Mouse (Mus musculus): ENCODE results near the gene Ablim2. TPM values are rescaled to one million over a fixed set of nuclear protein-coding genes. Genes with fewer than 3 reads are reported as not detected.

Gene Ablim2
- polyA plus RNA-seq, 1 experiment from 2014 or later, result not detected

DNA sequence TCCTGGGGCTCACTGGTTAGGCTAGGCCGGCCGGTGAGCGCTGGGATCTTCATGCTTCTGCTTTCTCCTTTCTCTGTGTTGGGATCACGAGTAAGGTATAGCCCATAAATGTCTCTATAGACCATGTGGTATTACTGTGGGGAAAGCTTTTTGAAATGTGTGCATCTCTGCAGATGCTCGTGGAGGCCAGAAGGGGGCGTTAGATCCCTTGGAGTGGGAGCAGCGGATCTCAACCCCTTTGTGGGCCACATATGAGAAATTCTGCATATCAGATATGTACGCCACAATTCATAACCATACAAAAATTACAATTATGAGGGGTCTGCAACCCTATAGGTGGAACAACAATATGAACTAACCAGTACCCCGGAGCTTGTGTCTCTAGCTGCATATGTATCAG, 131.3 kb downstream of the Ablim2 start:
- Histone ChIP-seq H3K27me3 (ENCODE audit: poor library complexity, severe bottlenecking) (peaks cover 26% of the 10 kb centered on the region), H3K4me1 (peaks cover 27% of the 10 kb centered on the region), H3K36me3 (replicated peaks) (no peaks in the 10 kb centered on the region), H3K9me3 (no peaks in the 10 kb centered on the region), H3K4me3 (no peak overlapping the region), H3K27ac (no peak overlapping the region)
- 55% methylated on average over 9 of the region's 9 CpGs for WGBS
- no peak for DNase-seq (ENCODE audit: extremely low spot score, low spot score)

DNA sequence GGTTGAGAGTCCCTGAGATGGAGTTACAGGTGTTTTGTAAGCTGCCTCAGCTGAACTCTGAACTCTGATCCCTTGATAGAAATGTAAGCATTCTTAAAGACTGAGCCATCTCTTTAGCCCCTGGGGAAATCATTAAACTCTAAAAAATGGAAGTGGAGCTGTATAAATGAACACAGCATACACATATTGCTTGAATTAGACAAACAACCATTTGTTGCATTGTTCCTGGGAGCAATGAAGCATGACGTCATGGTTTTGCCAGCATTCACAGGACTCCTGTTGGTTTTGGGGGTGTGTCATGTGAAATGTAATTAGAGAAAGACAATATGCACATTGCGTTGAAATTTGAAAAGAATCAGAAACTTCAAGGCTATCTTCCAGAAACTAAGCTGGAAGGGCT, 132.0 kb downstream of the Ablim2 start:
- DNase-seq (ENCODE audit: extremely low spot score, low spot score), result no peak
- H3K4me1 ChIP-seq, result peaks cover 27% of the 10 kb centered on the region
- no peaks in the 10 kb centered on the region for H3K9me3 ChIP-seq
- peaks cover 32% of the 10 kb centered on the region for H3K27me3 ChIP-seq (ENCODE audit: poor library complexity, severe bottlenecking)
- WGBS, result 43% methylated on average over 2 of the region's 2 CpGs
- no peak overlapping the region for H3K27ac ChIP-seq
- no peak overlapping the region for H3K4me3 ChIP-seq
- no peaks in the 10 kb centered on the region for H3K36me3 ChIP-seq (replicated peaks)

DNA sequence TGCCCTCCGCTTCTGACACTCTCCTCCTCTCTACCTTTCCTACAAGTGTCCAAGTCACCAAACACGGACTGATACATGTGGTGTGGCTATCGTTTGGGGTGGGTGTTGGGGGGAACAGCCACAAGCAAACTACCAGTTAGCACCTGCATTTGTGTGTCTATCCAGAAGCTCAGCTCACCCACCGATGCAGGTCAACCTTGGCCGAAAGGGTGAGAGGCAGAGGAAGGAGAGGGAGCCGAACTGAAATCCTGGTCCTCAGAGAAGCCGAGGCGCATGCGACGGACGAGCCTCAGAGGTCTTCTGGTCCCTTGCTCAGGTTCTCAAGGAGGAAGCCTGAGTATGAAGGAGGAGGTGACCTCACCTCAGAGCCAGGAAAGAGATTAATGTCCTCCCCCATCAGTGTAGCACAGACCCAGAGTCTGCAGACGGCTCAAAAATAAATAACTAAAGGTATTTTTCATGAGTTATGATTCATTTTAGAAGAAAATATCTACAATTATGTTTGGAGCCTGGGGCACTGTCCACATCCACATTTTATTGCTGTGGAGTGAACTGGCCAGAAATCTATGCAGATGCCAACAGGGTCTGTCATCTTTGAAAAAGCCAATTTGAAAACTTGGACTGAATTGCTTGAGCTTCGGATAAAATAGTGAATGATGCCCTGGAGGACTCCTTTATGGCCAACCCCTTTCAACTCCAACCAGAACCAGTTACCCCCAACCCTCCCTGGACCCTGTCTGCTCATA, 133.5 kb downstream of the Ablim2 start:
- Histone ChIP-seq H3K36me3 (replicated peaks) (no peaks in the 10 kb centered on the region), H3K4me1 (peaks cover 32% of the 10 kb centered on the region), H3K27ac (no peak overlapping the region), H3K4me3 (no peak overlapping the region), H3K27me3 (ENCODE audit: poor library complexity, severe bottlenecking) (peaks cover 40% of the 10 kb centered on the region), H3K9me3 (no peaks in the 10 kb centered on the region)
- no peak for DNase-seq (ENCODE audit: extremely low spot score, low spot score)
- 94% methylated on average over 13 of the region's 13 CpGs for WGBS

DNA sequence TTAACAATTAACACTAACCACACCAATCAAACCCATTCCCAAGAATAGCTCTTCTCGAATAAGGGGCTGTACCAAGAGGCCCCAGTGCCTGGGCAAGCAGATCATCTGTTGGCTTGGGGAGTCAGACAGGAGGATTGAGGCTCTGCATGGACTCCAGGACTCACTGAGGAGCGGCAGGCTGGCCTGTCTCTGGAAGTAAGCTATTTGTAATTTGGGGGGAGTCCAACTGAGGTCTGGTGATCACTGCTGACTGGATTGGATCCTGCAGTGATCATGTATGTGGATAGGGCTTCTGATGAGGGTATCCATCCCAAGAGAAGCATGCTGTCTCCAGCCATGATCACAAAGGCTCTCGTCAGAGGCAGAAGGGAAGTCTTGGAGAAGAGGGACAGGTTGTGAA, 134.7 kb downstream of the Ablim2 start:
- 81% methylated on average over 3 of the region's 3 CpGs for WGBS
- Histone ChIP-seq H3K9me3 (no peaks in the 10 kb centered on the region), H3K27me3 (ENCODE audit: poor library complexity, severe bottlenecking) (peaks cover 40% of the 10 kb centered on the region), H3K36me3 (replicated peaks) (no peaks in the 10 kb centered on the region), H3K4me3 (peak overlapping the region; percentile 82; the same call in 1 of the 2 replicates), H3K4me1 (peaks cover 38% of the 10 kb centered on the region), H3K27ac (no peak overlapping the region)
- DNase-seq (ENCODE audit: extremely low spot score, low spot score), result no peak

DNA sequence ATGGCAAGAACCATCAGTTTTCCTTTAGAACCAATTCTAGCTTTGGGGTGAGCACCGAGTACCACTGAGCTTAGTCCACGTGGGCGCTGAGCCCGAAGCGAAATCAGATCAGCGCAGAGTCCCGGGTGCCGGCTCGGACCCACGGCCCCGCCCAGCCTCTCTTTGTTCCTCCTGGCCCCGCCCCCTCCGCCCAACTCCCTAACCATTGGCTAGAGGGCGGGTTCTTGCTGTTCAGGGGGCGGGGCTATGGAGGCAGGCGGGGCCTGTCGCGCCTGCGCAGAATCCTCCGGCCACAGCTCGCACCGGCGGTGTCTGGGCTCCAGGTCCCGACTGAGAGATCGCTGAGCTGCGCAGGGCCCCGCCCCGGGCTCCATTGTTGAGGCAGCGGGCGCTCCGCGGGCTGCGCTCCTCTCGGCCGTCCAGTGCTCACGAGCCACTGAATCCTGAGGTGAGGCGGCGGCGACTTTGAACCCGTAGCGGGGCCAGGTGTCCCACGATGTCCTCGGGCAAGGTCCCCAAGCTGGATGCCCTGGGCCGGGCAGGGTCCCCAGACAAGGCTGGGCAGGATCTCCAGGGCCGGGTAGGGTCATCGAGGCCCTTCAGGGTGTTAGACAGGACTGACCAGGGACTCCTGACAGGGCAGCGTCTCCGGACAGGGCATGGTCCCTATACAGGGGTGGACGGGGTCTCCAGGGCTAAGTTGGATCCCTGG, 135.6 kb downstream of the Ablim2 start, which contains the start of gene Afap1:
Gene Afap1, plus strand, starts transcription at position 227 of the 712 bp plus-strand sequence.
- Histone ChIP-seq H3K27me3 (ENCODE audit: poor library complexity, severe bottlenecking) (peaks cover 40% of the 10 kb centered on the region), H3K36me3 (replicated peaks) (no peaks in the 10 kb centered on the region), H3K4me3 (peak within 1 kb of the TSS; percentile 82), H3K9me3 (no peaks in the 10 kb centered on the region), H3K27ac (peak within 1 kb of the TSS; percentile 89), H3K4me1 (peaks cover 41% of the 10 kb centered on the region)
- peak; percentile 98 for DNase-seq (ENCODE audit: extremely low spot score, low spot score)
- WGBS, result under 1% methylated on average over 49 of the region's 49 CpGs

DNA sequence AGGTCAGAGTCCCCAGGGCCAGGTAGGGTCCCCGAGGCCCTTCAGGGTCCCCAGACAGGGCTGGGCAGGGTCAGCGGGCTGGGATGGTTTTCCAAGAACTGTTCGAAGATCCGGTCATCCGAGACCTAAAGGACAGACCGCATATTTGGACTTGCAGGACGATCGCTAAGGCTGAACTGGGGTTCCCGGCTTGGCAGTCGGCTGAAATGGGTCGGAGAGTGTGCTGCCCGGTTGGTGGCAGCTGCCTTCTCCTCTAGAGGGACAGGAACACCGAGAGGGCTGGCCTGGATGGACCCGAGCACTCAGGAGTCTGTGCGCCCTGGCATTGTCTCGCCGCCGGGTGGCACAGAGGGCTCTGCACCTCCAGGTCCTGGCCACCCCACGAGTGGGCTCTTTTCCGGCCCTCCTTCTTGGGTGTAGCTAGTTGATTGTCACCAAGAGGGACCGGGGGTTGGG, 136.2 kb downstream of the Ablim2 start:
- H3K4me1 ChIP-seq, result peaks cover 40% of the 10 kb centered on the region
- peaks cover 40% of the 10 kb centered on the region for H3K27me3 ChIP-seq (ENCODE audit: poor library complexity, severe bottlenecking)
- H3K36me3 ChIP-seq (replicated peaks), result no peaks in the 10 kb centered on the region
- WGBS, result 1% methylated on average over 21 of the region's 21 CpGs
- peak overlapping the region; percentile 89 for H3K27ac ChIP-seq
- H3K9me3 ChIP-seq, result no peaks in the 10 kb centered on the region
- peak; percentile 60 for DNase-seq (ENCODE audit: extremely low spot score, low spot score)
- peak overlapping the region; percentile 82 for H3K4me3 ChIP-seq

DNA sequence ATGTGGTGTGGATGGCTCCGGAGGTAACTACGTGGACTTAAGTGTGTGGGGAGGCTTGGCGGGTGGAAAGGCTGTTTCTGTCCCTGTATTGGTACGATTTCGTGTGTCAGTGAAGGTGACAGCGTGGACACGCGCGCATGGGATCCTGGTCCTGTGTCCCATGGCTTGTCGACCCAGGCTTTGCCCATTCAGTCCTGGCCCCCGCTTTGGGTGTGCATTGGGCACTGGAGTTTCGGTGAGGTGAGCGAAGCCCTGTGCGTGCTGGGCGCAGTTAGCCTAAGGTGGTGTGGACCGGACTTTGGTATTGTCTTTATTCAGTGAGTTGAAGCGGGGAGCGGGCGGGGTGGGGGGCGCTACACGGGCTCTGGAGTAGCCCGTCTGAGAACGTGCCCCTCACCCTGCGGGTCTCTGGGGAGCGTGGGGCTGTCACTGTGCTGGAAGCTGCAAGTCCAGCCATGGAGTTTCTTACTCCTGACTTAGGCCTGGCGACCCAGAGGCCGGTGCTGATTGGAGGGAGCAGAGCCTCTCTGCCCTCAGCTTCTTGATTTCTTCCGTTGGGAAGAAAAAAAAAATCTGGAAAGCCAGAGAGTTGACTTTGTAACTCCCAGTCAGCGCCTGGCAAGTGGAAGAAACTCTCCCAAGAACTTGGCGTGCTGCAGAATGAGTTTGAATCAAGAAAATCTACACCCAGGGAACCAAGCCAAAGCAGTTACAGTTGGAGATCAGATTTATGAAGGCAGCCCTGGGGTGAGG, 136.8 kb downstream of the Ablim2 start:
- Histone ChIP-seq H3K27ac (peak overlapping the region; percentile 89), H3K36me3 (replicated peaks) (no peaks in the 10 kb centered on the region), H3K4me3 (peak overlapping the region; percentile 82), H3K9me3 (no peaks in the 10 kb centered on the region), H3K27me3 (ENCODE audit: poor library complexity, severe bottlenecking) (peaks cover 40% of the 10 kb centered on the region), H3K4me1 (peaks cover 40% of the 10 kb centered on the region)
- WGBS, result 10% methylated on average over 30 of the region's 30 CpGs
- no peak for DNase-seq (ENCODE audit: extremely low spot score, low spot score)

DNA sequence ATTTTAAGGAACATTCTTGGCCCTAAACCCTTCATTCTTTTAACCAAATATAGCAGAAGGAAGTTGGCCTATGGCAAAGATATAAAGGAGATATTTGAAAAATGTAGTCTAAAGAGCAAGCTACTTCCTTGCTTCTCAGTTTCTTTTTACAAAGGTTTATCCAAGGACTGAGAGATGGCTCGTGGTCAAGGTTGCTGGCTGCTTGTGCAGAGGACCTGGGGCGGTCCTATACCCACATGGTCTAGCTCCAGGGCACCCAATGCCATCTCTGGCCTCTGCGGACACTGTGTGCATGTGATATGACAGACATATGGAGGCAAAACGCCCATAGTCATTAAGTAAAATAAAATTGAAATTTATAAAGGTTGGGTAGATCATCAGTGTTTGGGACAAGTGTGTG, 138.2 kb downstream of the Ablim2 start:
- Histone ChIP-seq H3K4me3 (no peak overlapping the region), H3K27ac (no peak overlapping the region), H3K9me3 (no peaks in the 10 kb centered on the region), H3K36me3 (replicated peaks) (no peaks in the 10 kb centered on the region), H3K27me3 (ENCODE audit: poor library complexity, severe bottlenecking) (peaks cover 36% of the 10 kb centered on the region), H3K4me1 (peaks cover 51% of the 10 kb centered on the region)
- WGBS, result 90% methylated on average over 4 of the region's 4 CpGs
- DNase-seq (ENCODE audit: extremely low spot score, low spot score), result no peak

DNA sequence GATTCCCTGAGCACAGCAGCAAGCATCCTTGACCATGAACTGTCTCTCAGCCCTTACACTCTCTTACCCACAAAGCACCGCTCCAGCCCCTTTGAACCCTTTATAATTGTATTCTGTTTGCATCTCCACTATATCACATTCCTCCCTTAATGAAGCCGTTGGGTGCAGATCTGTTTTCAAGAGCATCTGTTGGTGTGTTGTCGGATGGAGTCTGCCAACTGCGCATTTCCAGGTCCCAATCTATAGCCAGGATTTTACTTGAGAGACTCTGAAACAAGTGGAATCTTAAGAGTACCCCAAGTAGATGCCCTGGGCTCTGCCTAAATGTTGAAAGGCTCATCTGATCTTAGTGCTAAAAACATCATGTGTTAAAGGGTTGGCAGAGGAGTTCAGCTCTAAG, 138.9 kb downstream of the Ablim2 start:
- Histone ChIP-seq H3K4me1 (peaks cover 58% of the 10 kb centered on the region), H3K9me3 (no peaks in the 10 kb centered on the region), H3K36me3 (replicated peaks) (no peaks in the 10 kb centered on the region), H3K27me3 (ENCODE audit: poor library complexity, severe bottlenecking) (peaks cover 29% of the 10 kb centered on the region), H3K4me3 (no peak overlapping the region), H3K27ac (no peak overlapping the region)
- DNase-seq (ENCODE audit: extremely low spot score, low spot score), result no peak
- WGBS, result 89% methylated on average over 4 of the region's 4 CpGs

DNA sequence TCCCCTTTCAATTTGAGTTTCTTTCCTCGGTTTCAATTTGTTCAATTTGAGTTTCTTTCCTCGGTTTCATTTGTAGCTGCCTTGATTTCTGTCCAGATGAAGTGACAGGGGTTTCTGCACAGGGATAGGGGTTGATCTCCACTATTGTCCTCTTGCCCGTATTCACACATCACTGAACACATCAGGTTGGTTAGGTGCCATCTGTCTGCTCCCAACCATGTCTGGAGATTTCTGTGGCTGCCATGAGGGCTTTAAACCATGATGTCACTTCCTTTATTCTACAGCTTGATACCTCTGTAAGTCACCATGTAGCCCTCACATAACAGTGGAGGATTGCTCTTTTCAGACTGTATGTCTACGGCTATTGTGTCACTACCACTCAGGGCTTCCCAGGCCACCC, 139.5 kb downstream of the Ablim2 start:
- Histone ChIP-seq H3K4me3 (no peak overlapping the region), H3K9me3 (no peaks in the 10 kb centered on the region), H3K36me3 (replicated peaks) (no peaks in the 10 kb centered on the region), H3K27ac (no peak overlapping the region), H3K27me3 (ENCODE audit: poor library complexity, severe bottlenecking) (peaks cover 23% of the 10 kb centered on the region), H3K4me1 (peaks cover 58% of the 10 kb centered on the region)
- no peak for DNase-seq (ENCODE audit: extremely low spot score, low spot score)
- 87% methylated on average over 4 of the region's 4 CpGs for WGBS

DNA sequence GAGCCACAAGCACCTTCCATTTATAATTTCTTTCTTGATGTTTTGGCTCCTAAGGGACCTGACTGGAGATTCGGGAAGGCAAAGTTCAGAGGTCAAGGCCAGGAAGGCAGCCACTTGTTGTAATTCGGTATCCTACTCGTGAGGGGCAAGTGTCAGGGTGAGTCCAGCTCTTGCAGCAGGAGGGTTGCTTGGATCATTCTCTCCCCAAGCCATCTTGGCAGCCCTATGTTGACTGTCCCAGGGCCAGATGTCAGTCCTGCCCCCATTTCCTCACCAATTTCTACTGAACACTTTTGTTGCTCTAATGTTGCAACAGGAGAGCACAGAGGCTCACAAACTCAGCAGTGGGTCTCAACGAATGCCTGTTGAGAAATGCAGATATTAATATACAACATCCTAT, 140.4 kb downstream of the Ablim2 start:
- no peaks in the 10 kb centered on the region for H3K36me3 ChIP-seq (replicated peaks)
- 74% methylated on average over 4 of the region's 4 CpGs for WGBS
- peaks cover 50% of the 10 kb centered on the region for H3K4me1 ChIP-seq
- H3K27me3 ChIP-seq (ENCODE audit: poor library complexity, severe bottlenecking), result peaks cover 18% of the 10 kb centered on the region
- no peaks in the 10 kb centered on the region for H3K9me3 ChIP-seq
- H3K4me3 ChIP-seq, result no peak overlapping the region
- DNase-seq (ENCODE audit: extremely low spot score, low spot score), result no peak
- H3K27ac ChIP-seq, result no peak overlapping the region

DNA sequence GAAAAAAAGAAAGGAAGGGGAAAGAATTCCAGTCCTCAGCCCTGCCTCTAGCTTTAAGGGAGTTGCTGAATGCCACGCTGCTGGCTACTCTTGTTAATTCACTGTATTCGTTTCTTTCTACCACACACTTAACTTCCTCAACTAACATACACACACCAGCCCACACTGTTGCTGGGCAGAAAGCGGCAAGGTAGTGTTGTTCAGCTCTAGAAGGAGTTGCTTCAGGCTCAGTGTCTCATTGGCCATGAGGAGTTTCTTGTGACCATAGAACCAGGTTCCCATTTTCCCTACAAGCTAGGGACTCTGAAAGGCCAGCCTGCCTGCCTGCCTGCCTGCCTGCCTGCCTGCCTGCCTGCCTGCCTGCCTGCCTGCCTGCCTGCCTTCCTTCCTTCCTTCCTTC, 141.3 kb downstream of the Ablim2 start:
- Histone ChIP-seq H3K27ac (0 out of 2 replicates have a peak overlapping the region, but pooled peaks have one; percentile 11), H3K27me3 (ENCODE audit: poor library complexity, severe bottlenecking) (peaks cover 14% of the 10 kb centered on the region), H3K4me3 (no peak overlapping the region), H3K9me3 (no peaks in the 10 kb centered on the region), H3K4me1 (peaks cover 44% of the 10 kb centered on the region), H3K36me3 (replicated peaks) (no peaks in the 10 kb centered on the region)
- WGBS, result 90% methylated on average over 3 of the region's 3 CpGs
- no peak for DNase-seq (ENCODE audit: extremely low spot score, low spot score)
